Mouse (Mus musculus) thymus, adult 18-20 months (tissue): ENCODE results near the gene Abcf1.

Experiments used
- DNase-seq, 2 experiments: peaks; one replicate each; pipeline ENCODE4 v3.0.0; 2022; ENCODE audit warnings: mixed read lengths in 2 of 2

Gene Abcf1

DNA sequence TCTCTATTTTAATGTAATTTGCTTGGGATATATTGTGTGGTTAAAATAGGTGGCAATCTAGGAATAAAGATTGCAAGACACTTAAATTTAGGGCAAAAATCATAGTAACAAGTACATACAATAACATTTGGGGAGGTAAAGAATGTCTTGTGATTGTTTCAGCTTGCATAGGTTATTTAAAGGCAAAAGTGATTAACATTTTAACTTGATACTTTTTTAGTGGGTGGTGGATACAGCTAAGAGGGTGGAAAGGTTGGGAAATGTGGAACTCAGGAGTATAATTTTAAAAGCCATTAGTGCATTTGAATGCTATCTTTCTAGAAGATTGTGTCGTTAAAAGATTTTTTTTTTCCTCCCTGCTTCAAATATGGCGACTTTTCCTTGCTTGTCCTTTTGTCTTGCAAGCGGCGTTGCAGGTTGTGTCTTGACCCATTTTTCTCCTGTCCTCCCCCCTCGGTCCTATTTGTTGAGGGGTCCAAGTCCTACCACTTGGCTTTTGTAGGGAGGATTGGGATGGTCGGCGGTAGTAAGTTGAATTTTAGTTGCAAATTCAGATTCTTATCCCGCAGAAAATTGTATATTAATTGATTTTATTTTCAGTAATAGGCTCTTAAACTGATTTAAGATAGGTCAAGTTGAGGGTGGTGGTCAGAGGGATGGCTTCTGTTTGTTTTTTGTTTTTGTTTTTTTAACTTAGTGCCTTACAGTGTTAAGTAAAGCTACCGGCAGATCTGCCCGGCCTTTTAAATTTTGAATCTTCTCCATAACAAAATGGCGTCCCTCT, 51.1 kb downstream of the Abcf1 start:
- DNase-seq, result no peak

DNA sequence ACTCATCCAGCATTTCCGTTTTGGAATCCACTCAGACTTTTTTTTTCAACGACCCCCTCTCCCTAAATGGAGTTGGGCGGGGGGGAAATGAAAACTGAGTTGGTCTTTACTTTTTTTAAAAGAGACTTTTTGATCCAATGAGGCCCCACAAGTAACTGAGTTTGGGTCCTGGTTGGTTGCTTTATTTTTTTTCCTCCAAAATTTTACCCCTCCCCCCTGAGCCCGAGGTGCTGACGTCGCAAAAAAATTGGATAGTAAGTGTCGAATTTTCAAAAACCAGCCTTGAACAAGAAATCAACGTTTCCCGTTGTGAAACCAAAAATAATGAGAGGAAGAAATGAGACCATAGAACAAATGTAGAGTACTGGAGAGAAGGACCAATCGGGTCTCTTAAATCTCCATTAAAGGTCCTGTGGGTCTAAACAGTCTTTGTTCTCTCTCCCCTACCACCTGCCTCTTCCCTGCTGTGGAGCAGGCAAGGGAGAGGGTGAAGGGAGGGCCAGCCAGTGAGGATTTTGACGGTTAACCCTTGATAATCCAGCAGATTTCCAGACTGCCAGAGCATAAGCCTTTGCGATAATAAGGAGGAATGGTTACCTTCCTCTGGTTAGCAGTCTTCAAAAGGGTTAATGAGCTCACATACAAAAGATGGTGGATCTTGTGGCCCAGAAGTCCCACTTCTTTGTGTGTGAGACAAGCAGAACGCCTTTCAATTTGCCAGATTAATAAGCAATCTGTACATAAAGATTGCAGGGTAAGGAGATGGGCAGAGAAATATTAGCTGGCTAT, 51.9 kb downstream of the Abcf1 start:
- DNase-seq, result no peak

DNA sequence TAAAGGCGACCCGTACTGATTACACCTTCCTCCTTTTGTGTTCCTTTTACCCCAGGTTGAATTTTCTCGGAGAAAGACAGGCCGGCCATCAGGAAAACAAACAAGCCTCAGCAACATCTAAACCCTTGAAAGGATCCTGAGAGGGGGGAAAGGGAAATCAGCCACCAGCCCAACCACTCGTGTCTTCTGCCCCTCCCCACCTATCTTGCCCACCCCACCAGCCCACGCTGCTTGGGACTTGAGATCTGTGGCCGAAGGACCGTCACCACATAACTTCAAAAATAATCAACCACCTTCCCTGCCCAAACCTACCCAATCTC, 52.5 kb downstream of the Abcf1 start:
- peak in 1 of 2 experiments; percentile 56 for DNase-seq

DNA sequence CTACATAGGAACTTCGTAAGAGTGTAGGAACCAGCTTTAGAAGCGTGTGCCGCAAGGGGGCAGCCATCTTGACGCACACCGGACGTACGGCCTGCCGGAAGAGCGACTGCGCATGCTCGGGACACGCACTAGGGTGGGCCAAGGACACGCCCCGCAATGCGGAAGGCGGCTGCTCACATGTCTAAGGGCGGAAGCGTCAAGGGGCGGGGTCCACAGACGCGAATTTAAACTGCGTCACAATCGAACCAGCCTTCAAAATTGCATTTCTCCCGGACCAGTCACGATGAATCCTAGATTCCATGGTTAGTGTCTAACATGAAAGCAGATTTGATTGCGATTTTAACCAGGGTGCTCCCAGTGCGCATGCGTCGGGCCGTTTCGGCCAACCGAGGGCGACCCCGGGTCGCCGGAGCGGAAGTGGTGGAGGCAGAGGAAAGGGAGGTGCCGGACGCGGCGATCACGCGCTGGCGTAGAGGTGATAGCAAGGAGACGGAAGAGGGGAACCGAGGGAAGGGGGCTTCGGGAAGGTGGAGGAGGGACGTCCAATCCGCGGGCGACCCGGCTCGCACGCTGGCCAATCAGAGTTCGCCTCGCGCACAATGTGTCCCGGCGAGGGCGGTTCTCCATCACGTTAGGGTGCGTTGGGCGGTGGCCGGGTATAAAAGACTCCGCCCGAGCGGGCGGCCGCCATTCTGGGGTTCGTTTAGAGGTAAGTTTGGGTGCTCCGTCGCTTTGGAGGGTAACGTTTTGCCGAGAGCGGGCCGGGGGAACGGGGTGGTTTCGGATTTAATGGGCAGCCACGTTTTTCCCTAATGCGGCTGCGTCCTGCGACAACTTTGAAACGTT, 53.0 kb downstream of the Abcf1 start, which contains the start of the genes Mrps18b and Ppp1r10:
Mrps18b (minus strand) TSS at position 93 of the 846 bp plus-strand sequence.
Ppp1r10 (plus strand) TSS at position 138 of the 846 bp plus-strand sequence.
- DNase-seq, result peak; percentile 99 to 100

DNA sequence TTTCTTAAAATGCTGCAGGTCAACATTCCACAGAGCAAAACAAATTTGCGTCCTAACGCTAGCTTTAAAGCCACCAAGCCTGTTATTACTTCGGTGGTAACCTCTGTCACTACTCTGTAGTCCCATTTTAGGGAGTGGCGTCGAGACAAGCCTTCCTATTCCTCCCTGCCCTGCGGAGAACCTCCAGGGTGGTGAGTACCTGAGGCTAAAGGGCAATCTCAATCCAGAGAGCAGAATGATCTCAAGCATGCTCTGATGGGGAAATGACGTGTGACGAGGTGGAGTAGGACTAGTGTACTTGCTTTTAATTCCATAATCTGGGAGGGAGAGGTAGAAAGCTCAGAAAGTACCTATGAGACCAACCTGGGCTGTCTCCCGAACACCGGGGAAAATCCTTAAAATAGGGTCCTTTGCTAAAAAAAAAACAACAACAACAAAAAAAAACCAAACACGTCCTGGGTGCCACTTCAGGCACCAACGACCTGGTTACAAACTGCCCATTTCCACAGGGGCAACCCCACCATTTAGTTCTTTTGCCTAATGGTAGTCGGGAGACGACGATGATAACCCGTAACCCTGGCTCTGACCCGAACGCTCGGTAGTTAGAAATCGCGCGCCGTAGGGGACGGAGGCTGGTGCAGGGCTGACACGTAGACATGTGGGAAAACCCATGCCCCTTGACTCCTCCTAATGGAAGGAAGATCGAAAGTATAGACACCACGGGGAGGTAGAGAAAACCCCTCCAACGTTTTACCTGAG, 53.8 kb downstream of the Abcf1 start:
- DNase-seq, result no peak

DNA sequence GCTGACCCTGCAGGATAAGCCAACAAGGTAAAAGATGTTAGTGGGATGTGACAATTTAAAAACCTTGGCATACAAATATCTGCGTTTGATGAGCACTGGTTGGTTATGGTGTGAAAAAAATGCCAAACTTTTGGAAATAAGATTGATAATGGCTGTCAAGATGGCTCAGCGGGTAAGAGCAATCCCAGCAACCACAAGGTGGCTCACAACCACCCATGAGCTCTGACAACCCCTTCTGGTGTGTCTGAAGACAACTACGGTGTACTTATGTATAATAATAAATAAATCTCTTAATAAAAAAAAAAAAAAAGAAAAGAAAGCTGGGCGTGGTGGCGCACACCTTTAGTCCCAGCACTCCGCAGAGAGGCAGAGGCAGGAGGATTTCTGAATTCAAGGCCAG, 54.6 kb downstream of the Abcf1 start:
- no peak for DNase-seq

DNA sequence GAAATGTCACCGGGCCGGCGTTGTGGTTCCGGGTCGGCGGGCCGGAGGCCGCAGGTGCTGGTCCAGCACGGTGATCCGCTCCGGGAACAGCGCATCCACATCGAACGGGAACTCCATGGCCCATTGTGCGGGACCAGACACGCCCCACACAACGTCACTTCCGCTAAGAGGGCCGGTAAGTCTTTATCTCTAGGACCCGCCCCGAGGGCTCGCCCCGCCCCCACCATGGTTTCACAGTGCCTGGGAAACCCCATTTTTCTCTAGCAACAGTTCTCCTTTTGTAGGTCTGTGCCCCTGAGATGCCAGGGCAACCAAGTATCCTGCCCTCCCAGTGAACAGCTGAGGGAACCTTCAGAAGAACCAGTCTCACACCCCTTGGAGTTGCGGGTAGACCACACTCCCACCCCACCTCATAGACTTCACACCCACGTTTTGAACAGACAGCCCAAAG, 59.6 kb downstream of the Abcf1 start, which contains the start of gene Atat1:
Atat1 (minus strand) TSS at position 157 of the 451 bp plus-strand sequence.
- peak; percentile 87 to 89 for DNase-seq

DNA sequence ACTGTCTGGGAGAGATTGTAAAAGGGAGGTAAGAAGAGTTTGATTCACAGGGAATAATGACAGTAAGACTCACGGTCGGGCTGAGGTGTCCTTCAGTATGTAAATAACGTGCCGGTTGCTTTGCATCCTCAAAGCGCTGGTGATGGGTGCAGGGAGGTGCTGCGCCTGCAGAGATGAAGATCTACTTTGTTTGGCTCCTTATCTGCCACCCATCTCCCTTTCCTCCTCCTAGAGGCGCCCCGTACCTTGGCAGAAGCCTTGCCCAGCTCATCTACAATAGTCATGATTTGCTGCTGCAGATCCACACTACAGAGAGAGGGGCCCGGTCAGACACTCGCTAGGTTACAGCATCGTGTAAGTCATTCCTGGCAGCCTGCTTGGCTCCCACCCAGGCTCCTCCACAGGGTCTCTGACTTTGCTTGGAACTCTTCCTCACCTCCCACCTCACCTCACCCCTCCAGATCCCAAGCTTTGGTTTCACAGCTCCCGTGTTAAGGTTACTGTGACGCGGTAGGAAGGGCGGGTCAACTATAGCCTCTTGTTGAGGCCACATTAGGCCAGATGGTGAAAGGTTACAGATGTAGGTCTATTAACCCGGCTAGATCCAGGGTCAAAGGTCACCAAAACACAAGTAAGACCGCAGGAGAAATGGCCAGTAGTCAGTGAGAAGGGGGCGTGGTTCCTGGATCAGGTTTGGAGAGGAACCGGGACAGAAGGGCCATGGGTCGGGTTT, 60.2 kb downstream of the Abcf1 start:
- no peak for DNase-seq

DNA sequence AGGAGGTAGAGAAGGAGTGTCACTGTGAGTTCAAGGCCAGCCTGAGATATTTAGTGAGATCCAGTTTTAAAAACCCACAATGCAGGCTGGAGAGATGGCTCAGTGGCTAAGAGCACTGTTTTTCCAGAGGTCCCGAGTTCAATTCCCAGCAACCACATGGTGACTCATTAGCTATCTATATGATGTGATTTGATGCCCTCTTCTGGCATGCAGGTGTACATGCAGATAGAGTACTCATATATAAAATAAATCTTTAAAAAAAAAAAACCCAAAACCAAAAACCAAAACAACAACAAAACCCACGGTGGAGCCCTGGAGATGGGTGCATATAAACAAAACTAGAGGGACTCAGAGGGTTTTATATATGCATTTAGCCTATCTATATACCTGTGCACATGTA, 62.0 kb downstream of the Abcf1 start:
- no peak for DNase-seq
